Mouse (Mus musculus) lung, embryonic 15.5 days (tissue): ENCODE data around the gene Idh1. TPM values are rescaled to one million over a fixed set of nuclear protein-coding genes. Genes with fewer than 3 reads are reported as not detected.

Experiments
- ATAC-seq: fragments of 200-750 bp; cut with Nextera tagmentation; 2 replicates; pipeline ENCODE4 v1.8.0; 2017; ENCODE audit warnings: moderate number of reproducible peaks, borderline replicate concordance; ENCODE audit not compliant: low FRiP score, low TSS enrichment; ENCODE audit errors: extremely low read depth
- H3K27ac ChIP-seq: fragments of 300-500 bp; sonication (generic); 2 replicates; pipeline ENCODE4 v1.5.1; 2015; ENCODE audit warnings: moderate library complexity, mild to moderate bottlenecking, inconsistent platforms
- H3K27me3 ChIP-seq: fragments of 300-500 bp; sonication (generic); 2 replicates; pipeline ENCODE4 v1.6.1; 2015; ENCODE audit warnings: inconsistent platforms
- H3K36me3 ChIP-seq: fragments of 300-500 bp; sonication (generic); 2 replicates; pipeline ENCODE4 v1.6.1; 2015; ENCODE audit warnings: inconsistent platforms
- H3K4me1 ChIP-seq: fragments of 300-500 bp; sonication (generic); 2 replicates; pipeline ENCODE4 v1.6.1; 2015; ENCODE audit warnings: inconsistent platforms
- H3K4me2 ChIP-seq: fragments of 300-500 bp; sonication (generic); 2 replicates; pipeline ENCODE4 v1.6.1; 2015; ENCODE audit warnings: inconsistent platforms, mild to moderate bottlenecking, moderate library complexity
- H3K4me3 ChIP-seq: fragments of 300-500 bp; sonication (generic); 2 replicates; pipeline ENCODE4 v1.5.1; 2015; ENCODE audit warnings: mild to moderate bottlenecking, inconsistent platforms
- H3K9ac ChIP-seq: fragments of 300-500 bp; sonication (generic); 2 replicates; pipeline ENCODE4 v1.6.1; 2015; ENCODE audit warnings: inconsistent platforms
- H3K9me3 ChIP-seq: fragments of 300-500 bp; sonication (generic); 2 replicates; pipeline ENCODE4 v1.6.1; 2016; ENCODE audit warnings: inconsistent platforms
- WGBS: fragments of 180-500 bp; shearing (Covaris S2); methylation state at CpG from one replicate; pipeline ENCODE4 v1.1.7; 2015; 5-methylcytosine and 5-hydroxymethylcytosine counted together
- polyA plus RNA-seq: library from polyadenylated mRNA; unstranded; fragments of >200 nt; fragmentation: Nextera tagmentation; extraction: Ambion mirVana; gene quantifications from 2 replicates; pipeline ENCODE4 v1.2.1, GENCODE M21; 2015

Idh1 gene
- polyA plus RNA-seq, 1 experiment from 2014 or later: 119 TPM

- Histone ChIP-seq H3K4me2 (no peak overlapping the region), H3K4me1 (no peaks in the 10 kb centered on the region), H3K27ac (no peak overlapping the region), H3K27me3 (no peaks in the 10 kb centered on the region), H3K4me3 (no peak overlapping the region), H3K9me3 (no peaks in the 10 kb centered on the region), H3K9ac (no peak overlapping the region), H3K36me3 (peaks cover 16% of the 10 kb centered on the region)
- ATAC-seq: no peak
- WGBS: 77% methylated on average over 4 of the region's 4 CpGs
These were observed 3.9 kb upstream of the Idh1 start for GRCm38 (mm10) chr1:65190172-65190571.

- Histone ChIP-seq H3K36me3 (peaks cover 1% of the 10 kb centered on the region; the same call in 1 of the 2 replicates), H3K27ac (no peak overlapping the region; the same call in 1 of the 2 replicates), H3K4me3 (peak overlapping the region; percentile 86), H3K9me3 (no peaks in the 10 kb centered on the region), H3K9ac (peak overlapping the region; percentile 75), H3K4me1 (no peaks in the 10 kb centered on the region), H3K4me2 (peak overlapping the region; percentile 63), H3K27me3 (no peaks in the 10 kb centered on the region)
- 0% methylated on average over 6 of the region's 6 CpGs for WGBS
- peak; percentile 47; the same call in 1 of the 2 replicates for ATAC-seq
These were observed 752 bp upstream of the Idh1 start for GRCm38 (mm10) chr1:65187074-65187430.

GRCm38 (mm10) chr1:65185524-65186205, 635 bp downstream of the Idh1 start:
- Histone ChIP-seq H3K27ac (no peak overlapping the region), H3K36me3 (no peaks in the 10 kb centered on the region), H3K4me1 (no peaks in the 10 kb centered on the region), H3K9me3 (no peaks in the 10 kb centered on the region), H3K4me3 (peak overlapping the region; percentile 86), H3K4me2 (peak overlapping the region; percentile 63), H3K27me3 (no peaks in the 10 kb centered on the region), H3K9ac (peak overlapping the region; percentile 12; the same call in 1 of the 2 replicates)
- 22% methylated on average over 12 of the region's 12 CpGs for WGBS
- ATAC-seq: no peak

- H3K4me2 ChIP-seq: no peak overlapping the region
- WGBS: 86% methylated on average over 8 of the region's 8 CpGs
- H3K9me3 ChIP-seq: no peaks in the 10 kb centered on the region
- H3K9ac ChIP-seq: no peak overlapping the region
- no peak overlapping the region for H3K4me3 ChIP-seq
- H3K4me1 ChIP-seq: no peaks in the 10 kb centered on the region
- H3K36me3 ChIP-seq: no peaks in the 10 kb centered on the region
- ATAC-seq: no peak
- no peaks in the 10 kb centered on the region for H3K27me3 ChIP-seq
- H3K27ac ChIP-seq: no peak overlapping the region
These were observed 1.3 kb downstream of the Idh1 start for GRCm38 (mm10) chr1:65185011-65185410.

- Histone ChIP-seq H3K36me3 (no peaks in the 10 kb centered on the region), H3K27me3 (no peaks in the 10 kb centered on the region), H3K9ac (no peak overlapping the region), H3K4me3 (no peak overlapping the region), H3K4me1 (no peaks in the 10 kb centered on the region), H3K27ac (no peak overlapping the region), H3K9me3 (no peaks in the 10 kb centered on the region), H3K4me2 (no peak overlapping the region)
- ATAC-seq: no peak
- 77% methylated on average over 2 of the region's 2 CpGs for WGBS
These were observed 2.3 kb downstream of the Idh1 start for GRCm38 (mm10) chr1:65183994-65184393.

GRCm38 (mm10) chr1:65181459-65181858, 4.8 kb downstream of the Idh1 start:
- H3K9me3 ChIP-seq: no peaks in the 10 kb centered on the region
- WGBS: 68% methylated on average over 5 of the region's 5 CpGs
- no peaks in the 10 kb centered on the region for H3K36me3 ChIP-seq
- no peak overlapping the region for H3K27ac ChIP-seq
- H3K9ac ChIP-seq: no peak overlapping the region
- ATAC-seq: no peak
- H3K27me3 ChIP-seq: no peaks in the 10 kb centered on the region
- H3K4me1 ChIP-seq: peaks cover 14% of the 10 kb centered on the region
- no peak overlapping the region for H3K4me3 ChIP-seq
- no peak overlapping the region for H3K4me2 ChIP-seq

- 4% methylated on average over 11 of the region's 11 CpGs for WGBS
- Histone ChIP-seq H3K4me2 (peak overlapping the region; percentile 66), H3K9ac (peak overlapping the region; percentile 53), H3K27ac (peak overlapping the region; percentile 95), H3K36me3 (no peaks in the 10 kb centered on the region), H3K9me3 (no peaks in the 10 kb centered on the region), H3K4me3 (peak overlapping the region; percentile 72), H3K27me3 (no peaks in the 10 kb centered on the region), H3K4me1 (peaks cover 19% of the 10 kb centered on the region)
- no peak for ATAC-seq
These were observed 6.6 kb downstream of the Idh1 start for GRCm38 (mm10) chr1:65179634-65180249.

- peak; percentile 95 for ATAC-seq
- H3K36me3 ChIP-seq: 0 out of 2 replicates have a peak, but pooled peaks cover 4% of the 10 kb centered on the region
- H3K9ac ChIP-seq: peak overlapping the region; percentile 59
- under 1% methylated on average over 39 of the region's 39 CpGs for WGBS
- H3K4me3 ChIP-seq: peak overlapping the region; percentile 72
- H3K9me3 ChIP-seq: no peaks in the 10 kb centered on the region
- peak overlapping the region; percentile 66 for H3K4me2 ChIP-seq
- H3K27me3 ChIP-seq: no peaks in the 10 kb centered on the region
- peaks cover 19% of the 10 kb centered on the region for H3K4me1 ChIP-seq
- peak overlapping the region; percentile 95 for H3K27ac ChIP-seq
These were observed 7.3 kb downstream of the Idh1 start for GRCm38 (mm10) chr1:65178902-65179432.

GRCm38 (mm10) chr1:65178126-65178901, 8.0 kb downstream of the Idh1 start:
- peak overlapping the region; percentile 66 for H3K4me2 ChIP-seq
- H3K4me1 ChIP-seq: peaks cover 19% of the 10 kb centered on the region
- H3K27me3 ChIP-seq: no peaks in the 10 kb centered on the region
- H3K9me3 ChIP-seq: no peaks in the 10 kb centered on the region
- peak overlapping the region; percentile 95 for H3K27ac ChIP-seq
- H3K36me3 ChIP-seq: 0 out of 2 replicates have a peak, but pooled peaks cover 4% of the 10 kb centered on the region
- 2% methylated on average over 27 of the region's 27 CpGs for WGBS
- ATAC-seq: peak; percentile 87
- H3K4me3 ChIP-seq: peak overlapping the region; percentile 72
- peak overlapping the region; percentile 59 for H3K9ac ChIP-seq

GRCm38 (mm10) chr1:65177452-65177851, 8.8 kb downstream of the Idh1 start:
- ATAC-seq: no peak
- H3K4me3 ChIP-seq: peak overlapping the region; percentile 72
- H3K27me3 ChIP-seq: no peaks in the 10 kb centered on the region
- peaks cover 19% of the 10 kb centered on the region for H3K4me1 ChIP-seq
- peak overlapping the region; percentile 66 for H3K4me2 ChIP-seq
- H3K27ac ChIP-seq: peak overlapping the region; percentile 95
- H3K9me3 ChIP-seq: no peaks in the 10 kb centered on the region
- 20% methylated on average over 3 of the region's 3 CpGs for WGBS
- peak overlapping the region; percentile 59; the same call in 1 of the 2 replicates for H3K9ac ChIP-seq
- H3K36me3 ChIP-seq: 0 out of 2 replicates have a peak, but pooled peaks cover 4% of the 10 kb centered on the region

GRCm38 (mm10) chr1:65176912-65177311, 9.4 kb downstream of the Idh1 start:
- no peak for ATAC-seq
- Histone ChIP-seq H3K4me3 (peak overlapping the region; percentile 72; the same call in 1 of the 2 replicates), H3K9ac (no peak overlapping the region), H3K36me3 (0 out of 2 replicates have a peak, but pooled peaks cover 4% of the 10 kb centered on the region), H3K4me2 (peak overlapping the region; percentile 17; the same call in 1 of the 2 replicates), H3K27me3 (no peaks in the 10 kb centered on the region), H3K27ac (no peak overlapping the region), H3K9me3 (no peaks in the 10 kb centered on the region), H3K4me1 (peaks cover 19% of the 10 kb centered on the region)
- 34% methylated on average over 5 of the region's 5 CpGs for WGBS
